ENCODE assay signal across 24 mouse cellular contexts in genomic region chr2:68417081-68417480, GRCm38 (mm10). TPM values are rescaled to one million over a fixed set of nuclear protein-coding genes. Genes with fewer than 3 reads are reported as not detected.
DNase-seq lines count a peak whose midpoint lies in the region; ATAC-seq and TF ChIP-seq lines count a peak whose summit lies in the region.
"Had no signal": no experiment of that assay in that cellular context is flagged by ENCODE, and none has a peak within 500 bp of the region (broad histone marks: within the 10 kb centered on the region; RNA-seq: fewer than 3 reads in every experiment).

No protein-coding gene starts in this region.

- TF ChIP-seq EP300 in liver, postnatal 0 days (IDR thresholded peaks at IDR 0.05; ENCODE audit: low read depth): no peak

- no peaks in the 10 kb centered on the region for H3K9me3 ChIP-seq in heart, embryonic 13.5 days
- no peaks in the 10 kb centered on the region for H3K9me3 ChIP-seq in liver, postnatal 0 days (ENCODE audit: low read length)
- H3K9me3 ChIP-seq: embryonic facial prominence, embryonic 15.5 days; forebrain, embryonic 15.5 days; intestine, embryonic 15.5 days; midbrain, embryonic 13.5 days had no signal

- H3K4me1 ChIP-seq in heart, embryonic 13.5 days: peaks cover 88% of the 10 kb centered on the region
- no peaks in the 10 kb centered on the region for H3K4me1 ChIP-seq in liver, postnatal 0 days (ENCODE audit: insufficient read depth)
- H3K4me1 ChIP-seq: embryonic facial prominence, embryonic 15.5 days; forebrain, embryonic 15.5 days; midbrain, embryonic 13.5 days had no signal

- DNase-seq in heart, postnatal 25 days (ENCODE audit: low spot score): no peak
- peak; percentile 59 for DNase-seq in layer of hippocampus, adult 11-12 months (ENCODE audit: low spot score)
- no peak for DNase-seq in layer of hippocampus, postnatal 14 days (ENCODE audit: low spot score in 2 of 2)
- no peak for DNase-seq in liver, postnatal 0 days
- no peak for DNase-seq in liver
- DNase-seq in Patski (ENCODE audit: low read depth, low spot score): no peak
- no peak for DNase-seq in spleen, postnatal 10 days (ENCODE audit: low spot score in 2 of 2)
- DNase-seq: adrenal gland, postnatal 25 days; B cell, adult 2 months; cerebellum, adult 9-11 months; gastrocnemius, postnatal 14 days; heart, adult 2 months; kidney, adult 9 months; kidney, postnatal 14 days; lung, postnatal 14 days had no signal

- CTCF ChIA-PET in Patski (lab: Charles Lee): interaction anchor here (2.1 kb wide), 1 partner anchor 11 kb away, joined by 5 read pairs; no protein-coding TSS in a partner anchor

- H3K4me3 ChIP-seq in heart, embryonic 13.5 days: no peak overlapping the region
- no peak overlapping the region for H3K4me3 ChIP-seq in liver, postnatal 0 days (ENCODE audit: low read depth, low read length)
- H3K4me3 ChIP-seq: embryonic facial prominence, embryonic 15.5 days; forebrain, embryonic 15.5 days; heart, adult 2 months; intestine, embryonic 15.5 days; megakaryocyte, embryonic 14.5 days; midbrain, embryonic 13.5 days had no signal

- no peak overlapping the region for H3K9ac ChIP-seq in heart, embryonic 13.5 days
- H3K9ac ChIP-seq in liver, postnatal 0 days (replicated peaks): no peak overlapping the region
- H3K9ac ChIP-seq: embryonic facial prominence, embryonic 15.5 days; forebrain, embryonic 15.5 days; intestine, embryonic 15.5 days; midbrain, embryonic 13.5 days had no signal

- POLR2A ChIA-PET in Patski (lab: Charles Lee): no interaction called here

- 0 out of 2 replicates have a peak overlapping the region, but pooled peaks have one; percentile 88 for H3K27ac ChIP-seq in heart, embryonic 13.5 days (replicated peaks)
- H3K27ac ChIP-seq in liver, postnatal 0 days (ENCODE audit: low read depth): no peak overlapping the region
- H3K27ac ChIP-seq: embryonic facial prominence, embryonic 15.5 days; forebrain, embryonic 15.5 days; heart, adult 2 months; intestine, embryonic 15.5 days; midbrain, embryonic 13.5 days had no signal

- in situ Hi-C loops in Patski (cut with MboI; ENCODE audit: low pct_unique_long_range_greater_than_20kb): no loop called here

- no peaks in the 10 kb centered on the region for H3K36me3 ChIP-seq in heart, embryonic 13.5 days
- H3K36me3 ChIP-seq in liver, postnatal 0 days (replicated peaks; ENCODE audit: insufficient read depth, low read length): no peaks in the 10 kb centered on the region
- H3K36me3 ChIP-seq: embryonic facial prominence, embryonic 15.5 days; forebrain, embryonic 15.5 days; G1E; intestine, embryonic 15.5 days; midbrain, embryonic 13.5 days had no signal

- no peak for ATAC-seq in heart, embryonic 13.5 days (ENCODE audit: extremely low read depth, insufficient number of reproducible peaks, low FRiP score, low TSS enrichment)
- 0 out of 2 replicates have a peak, but pooled peaks have one; percentile 36 for ATAC-seq in liver, postnatal 0 days
- peak; percentile 38 for ATAC-seq in Patski
- ATAC-seq: activated CD4-positive, CD25-positive, alpha-beta regulatory T cell, adult 4 months; forebrain, embryonic 15.5 days; intestine, embryonic 15.5 days; midbrain, embryonic 13.5 days had no signal

- no peak overlapping the region for H3K4me2 ChIP-seq in heart, embryonic 13.5 days
- H3K4me2 ChIP-seq in liver, postnatal 0 days (ENCODE audit: low read depth, low read length): no peak overlapping the region
- H3K4me2 ChIP-seq: embryonic facial prominence, embryonic 15.5 days; forebrain, embryonic 15.5 days; intestine, embryonic 15.5 days; midbrain, embryonic 13.5 days had no signal

- WGBS in heart, embryonic 13.5 days: 84% methylated on average over 5 of the region's 5 CpGs
- 82% methylated on average over 5 of the region's 5 CpGs for WGBS in liver, postnatal 0 days (ENCODE audit: insufficient replicate concordance)

- intact Hi-C loops in heart, postnatal 25 days (cut with DNase I): no loop called here

- H3K27me3 ChIP-seq in heart, embryonic 13.5 days (replicated peaks): no peaks in the 10 kb centered on the region
- no peaks in the 10 kb centered on the region for H3K27me3 ChIP-seq in liver, postnatal 0 days (ENCODE audit: insufficient read depth, low read length)
- no peaks in the 10 kb centered on the region for H3K27me3 ChIP-seq in Patski
- H3K27me3 ChIP-seq: CH12.LX; embryonic facial prominence, embryonic 15.5 days; forebrain, embryonic 15.5 days; intestine, embryonic 15.5 days; megakaryocyte, embryonic 14.5 days; midbrain, embryonic 13.5 days had no signal

- no peak for TF ChIP-seq CTCF in liver, postnatal 0 days (IDR thresholded peaks at IDR 0.05; ENCODE audit: low read depth)
- no peak for TF ChIP-seq CTCF in Patski (IDR thresholded peaks at IDR 0.05)

RNA-seq across cellular contexts. Expression of gene Stk39, which starts 55.0 kb away (rescaled TPM):
- polyA plus RNA-seq in heart, embryonic 13.5 days (2015; fragmentation: Nextera tagmentation; extraction: Ambion mirVana): 49.6 and 51.5 TPM in 2 replicates
- total RNA-seq in heart, postnatal 25 days (2021): 10 to 100 TPM; 81.3 to 83.2 TPM
- total RNA-seq in layer of hippocampus, postnatal 14 days (2021): 10 to 100 TPM; 52.7 to 66.6 TPM
- 1.7 and 2.5 TPM in 2 replicates for polyA plus RNA-seq in liver, postnatal 0 days (2015; fragmentation: Nextera tagmentation; extraction: Ambion mirVana)
- 53.1 TPM for polyA plus RNA-seq in Patski (2021)
- total RNA-seq: CH12.LX had no signal
- polyA plus RNA-seq: G1E had no signal

Comparison
In these comparisons a context has a peak if more than half of its experiments do, and no peak if none do; other contexts are left out.
1. RNA of gene Stk39, which starts 55.0 kb away (polyA plus RNA-seq): 53.1 TPM in Patski (single experiment) and 49.6 to 51.5 TPM in heart, embryonic 13.5 days; 1.7 to 2.5 TPM in liver, postnatal 0 days; every median in the first group is over 10 times any median in the second.